Comparison of ENCODE assay signal across 27 mouse cellular contexts in genomic region chrX:93295819-93296218, GRCm38 (mm10). TPM values are rescaled to one million over a fixed set of nuclear protein-coding genes. Genes with fewer than 3 reads are reported as not detected.
DNase-seq lines count a peak whose midpoint lies in the region; ATAC-seq and TF ChIP-seq lines count a peak whose summit lies in the region.
"Had no signal": no experiment of that assay in that cellular context is flagged by ENCODE, and none has a peak within 500 bp of the region (broad histone marks: within the 10 kb centered on the region; RNA-seq: fewer than 3 reads in every experiment).

No protein-coding gene starts in this region.

- WGBS in midbrain, embryonic 11.5 days, result 28% methylated on average over 5 of the region's 5 CpGs
- 15% methylated on average over 5 of the region's 5 CpGs for WGBS in midbrain, embryonic 16.5 days
- 31% methylated on average over 5 of the region's 5 CpGs for WGBS in forebrain, embryonic 11.5 days
- WGBS in forebrain, postnatal 0 days, result 42% methylated on average over 5 of the region's 5 CpGs

- no peaks in the 10 kb centered on the region for H3K36me3 ChIP-seq in midbrain, embryonic 11.5 days (ENCODE audit: control insufficient read depth, insufficient read depth, low read length)
- H3K36me3 ChIP-seq in midbrain, embryonic 16.5 days (ENCODE audit: control insufficient read depth, insufficient read depth, low read length), result no peaks in the 10 kb centered on the region
- no peaks in the 10 kb centered on the region for H3K36me3 ChIP-seq in forebrain, embryonic 11.5 days (ENCODE audit: control insufficient read depth, insufficient read depth, low read length)
- H3K36me3 ChIP-seq in forebrain, postnatal 0 days (ENCODE audit: insufficient read depth), result no peaks in the 10 kb centered on the region
- H3K36me3 ChIP-seq: heart, embryonic 13.5 days; intestine, embryonic 15.5 days had no signal

- H3K27ac ChIP-seq in midbrain, embryonic 11.5 days (ENCODE audit: low read depth, low read length), result no peak overlapping the region
- no peak overlapping the region for H3K27ac ChIP-seq in midbrain, embryonic 16.5 days (ENCODE audit: low read length)
- H3K27ac ChIP-seq in cortical plate, adult 2 months (ENCODE audit: insufficient read depth, low read length), result peak overlapping the region; percentile 40; the same call in 1 of the 2 replicates
- H3K27ac ChIP-seq in forebrain, embryonic 11.5 days (ENCODE audit: low read depth, low read length), result peak overlapping the region; percentile 74
- H3K27ac ChIP-seq in forebrain, postnatal 0 days (ENCODE audit: low read depth, low read length), result peak overlapping the region; percentile 62
- H3K27ac ChIP-seq: heart, embryonic 13.5 days; intestine, embryonic 15.5 days; left cerebral cortex, adult 2 months; liver, embryonic 14.5 days had no signal

- no peak overlapping the region for H3K4me3 ChIP-seq in midbrain, embryonic 11.5 days (ENCODE audit: low read depth, low read length)
- H3K4me3 ChIP-seq in midbrain, embryonic 16.5 days (ENCODE audit: low read depth, low read length), result no peak overlapping the region
- no peak overlapping the region for H3K4me3 ChIP-seq in cortical plate, adult 2 months (ENCODE audit: insufficient read depth, low read length)
- 0 out of 2 replicates have a peak overlapping the region, but pooled peaks have one; percentile 5 for H3K4me3 ChIP-seq in forebrain, embryonic 11.5 days (ENCODE audit: low read depth, low read length)
- H3K4me3 ChIP-seq in forebrain, postnatal 0 days (ENCODE audit: low read depth, low read length), result 0 out of 2 replicates have a peak overlapping the region, but pooled peaks have one; percentile 2
- H3K4me3 ChIP-seq: heart, embryonic 13.5 days; intestine, embryonic 15.5 days; left cerebral cortex, adult 2 months had no signal

- H3K27me3 ChIP-seq in midbrain, embryonic 11.5 days (ENCODE audit: control insufficient read depth, insufficient read depth, low read length), result peaks cover 80% of the 10 kb centered on the region
- H3K27me3 ChIP-seq in midbrain, embryonic 16.5 days (ENCODE audit: control insufficient read depth, insufficient read depth, low read depth, low read length), result peaks cover 21% of the 10 kb centered on the region
- peaks cover 2% of the 10 kb centered on the region for H3K27me3 ChIP-seq in forebrain, embryonic 11.5 days (ENCODE audit: control insufficient read depth, insufficient read depth, low read length)
- H3K27me3 ChIP-seq in forebrain, postnatal 0 days (ENCODE audit: insufficient read depth, low read length), result no peaks in the 10 kb centered on the region

- no peak for TF ChIP-seq POLR2A in cortical plate, adult 2 months (IDR thresholded peaks at IDR 0.05; ENCODE audit: extremely low read depth, insufficient read depth, low read length)

- ATAC-seq in midbrain, embryonic 11.5 days (ENCODE audit: low FRiP score), result no peak
- ATAC-seq in midbrain, embryonic 16.5 days, result no peak
- no peak for ATAC-seq in forebrain, embryonic 11.5 days (replicated peaks; ENCODE audit: low FRiP score)
- peak; percentile 17; the same call in 1 of the 2 replicates for ATAC-seq in forebrain, postnatal 0 days
- ATAC-seq: hindbrain, embryonic 16.5 days; intestine, embryonic 15.5 days had no signal

- H3K9ac ChIP-seq in midbrain, embryonic 11.5 days (ENCODE audit: low read length), result no peak overlapping the region
- H3K9ac ChIP-seq in midbrain, embryonic 16.5 days (ENCODE audit: low read depth, low read length), result no peak overlapping the region
- H3K9ac ChIP-seq in forebrain, embryonic 11.5 days (ENCODE audit: low read length), result peak overlapping the region; percentile 50
- 0 out of 2 replicates have a peak overlapping the region, but pooled peaks have one; percentile 10 for H3K9ac ChIP-seq in forebrain, postnatal 0 days
- H3K9ac ChIP-seq: heart, embryonic 13.5 days; intestine, embryonic 15.5 days; liver, embryonic 14.5 days; lung, embryonic 14.5 days had no signal

- no peak overlapping the region for H3K4me2 ChIP-seq in midbrain, embryonic 11.5 days
- H3K4me2 ChIP-seq in midbrain, embryonic 16.5 days (ENCODE audit: low read length), result no peak overlapping the region
- H3K4me2 ChIP-seq in forebrain, embryonic 11.5 days (ENCODE audit: low read depth, low read length, severe bottlenecking), result peak overlapping the region; percentile 43
- H3K4me2 ChIP-seq in forebrain, postnatal 0 days (ENCODE audit: low read depth), result peak overlapping the region; percentile 28
- H3K4me2 ChIP-seq: intestine, embryonic 15.5 days; lung, embryonic 14.5 days had no signal

- no peaks in the 10 kb centered on the region for H3K4me1 ChIP-seq in midbrain, embryonic 11.5 days (ENCODE audit: control insufficient read depth, insufficient read depth, low read length)
- no peaks in the 10 kb centered on the region; the same call in 1 of the 2 replicates for H3K4me1 ChIP-seq in midbrain, embryonic 16.5 days (ENCODE audit: control insufficient read depth, insufficient read depth, low read length)
- H3K4me1 ChIP-seq in cortical plate, adult 2 months (ENCODE audit: control insufficient read depth, insufficient read depth, low read length), result no peaks in the 10 kb centered on the region
- peaks cover 4% of the 10 kb centered on the region; the same call in 1 of the 2 replicates for H3K4me1 ChIP-seq in forebrain, embryonic 11.5 days (replicated peaks; ENCODE audit: control insufficient read depth, insufficient read depth, low read length)
- no peaks in the 10 kb centered on the region for H3K4me1 ChIP-seq in forebrain, postnatal 0 days (ENCODE audit: insufficient read depth)
- H3K4me1 ChIP-seq: intestine, embryonic 15.5 days had no signal

- peak; percentile 84 for DNase-seq in midbrain, embryonic 11.5 days (ENCODE audit: low spot score, missing footprints)
- DNase-seq in forebrain, embryonic 11.5 days (ENCODE audit: low spot score), result peak; percentile 54
- DNase-seq in forebrain, postnatal 0 days, result peak; percentile 43
- no peak for DNase-seq in cerebellum, postnatal 14 days
- no peak for DNase-seq in spleen, postnatal 36 days (ENCODE audit: low spot score in 2 of 2)
- DNase-seq: adrenal gland, adult 8-10 months; cerebellum, postnatal 10 days; embryo, embryonic 11 days; gastrocnemius, postnatal 25 days; heart, adult 18-20 months; kidney, adult 8-10 months; kidney, postnatal 10 days; lung, embryonic 14.5 days; retina, postnatal 1 day; thymus, adult 18-20 months; thymus, postnatal 36 days had no signal

- H3K9me3 ChIP-seq in midbrain, embryonic 11.5 days (ENCODE audit: control insufficient read depth, low read length), result no peaks in the 10 kb centered on the region
- H3K9me3 ChIP-seq in midbrain, embryonic 16.5 days (replicated peaks; ENCODE audit: control insufficient read depth, low read length, poor library complexity, severe bottlenecking), result no peaks in the 10 kb centered on the region
- no peaks in the 10 kb centered on the region for H3K9me3 ChIP-seq in forebrain, embryonic 11.5 days (ENCODE audit: control insufficient read depth, low read length)
- H3K9me3 ChIP-seq in forebrain, postnatal 0 days (ENCODE audit: low read length), result no peaks in the 10 kb centered on the region
- H3K9me3 ChIP-seq: heart, embryonic 13.5 days; intestine, embryonic 15.5 days had no signal

- TF ChIP-seq CTCF in cortical plate, adult 2 months (IDR thresholded peaks at IDR 0.05; ENCODE audit: extremely low read depth, insufficient read depth, low read length), result no peak
- no peak for TF ChIP-seq CTCF in forebrain, postnatal 0 days (IDR thresholded peaks at IDR 0.05; ENCODE audit: low read depth)

RNA-seq across cellular contexts. Expression of gene Arx, which starts 9.6 kb away (rescaled TPM):
- 6.3 and 7.5 TPM in 2 replicates for polyA plus RNA-seq in midbrain, embryonic 11.5 days (2014; fragmentation: Nextera tagmentation; extraction: Ambion mirVana)
- polyA plus RNA-seq in midbrain, embryonic 16.5 days (2015; fragmentation: Nextera tagmentation; extraction: Ambion mirVana), result 3.7 and 8.5 TPM in 2 replicates
- polyA plus RNA-seq in cortical plate, adult 2 months (2012; rRNA removed), result 17.5 and 19.5 TPM in 2 replicates
- 48.4 and 51.3 TPM in 2 replicates for polyA plus RNA-seq in forebrain, embryonic 11.5 days (2014; fragmentation: Nextera tagmentation; extraction: Ambion mirVana)
- total RNA-seq in forebrain, postnatal 0 days (2014; rRNA removed), result 41.8 and 57.9 TPM in 2 replicates
- 30.2 and 30.6 TPM in 2 replicates for polyA plus RNA-seq in forebrain, postnatal 0 days (2015; fragmentation: Nextera tagmentation; extraction: Ambion mirVana)
- total RNA-seq: CH12.LX; heart, adult 18-20 months; megakaryocyte-erythroid progenitor cell, adult 5-6 weeks; MEL had no signal
- polyA plus RNA-seq: heart, embryonic 13.5 days; lung, embryonic 14.5 days; spleen, adult 2 months had no signal

Comparison
In these comparisons a context has a peak if more than half of its experiments do, and no peak if none do; other contexts are left out.
1. DNase-seq: peak in midbrain, embryonic 11.5 days (single experiment), forebrain, embryonic 11.5 days (single experiment) and forebrain, postnatal 0 days (single experiment); none in cerebellum, postnatal 14 days (0 of 2) and spleen, postnatal 36 days (0 of 2).
2. H3K27ac ChIP-seq: peak in cortical plate, adult 2 months (single experiment), forebrain, embryonic 11.5 days (single experiment) and forebrain, postnatal 0 days (single experiment); none in midbrain, embryonic 11.5 days (single experiment) and midbrain, embryonic 16.5 days (single experiment).
3. H3K4me2 ChIP-seq: peak in forebrain, embryonic 11.5 days (single experiment) and forebrain, postnatal 0 days (single experiment); none in midbrain, embryonic 11.5 days (single experiment) and midbrain, embryonic 16.5 days (single experiment).
4. H3K4me3 ChIP-seq: peak in forebrain, embryonic 11.5 days (single experiment) and forebrain, postnatal 0 days (single experiment); none in midbrain, embryonic 11.5 days (single experiment), midbrain, embryonic 16.5 days (single experiment) and cortical plate, adult 2 months (single experiment).
5. H3K9ac ChIP-seq: peak in forebrain, embryonic 11.5 days (single experiment) and forebrain, postnatal 0 days (single experiment); none in midbrain, embryonic 11.5 days (single experiment) and midbrain, embryonic 16.5 days (single experiment).